Mouse (Mus musculus) lung, postnatal 0 days (tissue): Measurements from ENCODE around the gene Polr2e. TPM values are rescaled to one million over a fixed set of nuclear protein-coding genes. Genes with fewer than 3 reads are reported as not detected.

ENCODE experiments used
- ATAC-seq: fragments of 200-750 bp; cut with Nextera tagmentation; 2 replicates; pipeline ENCODE4 v1.8.0; 2017; ENCODE audit warnings: moderate library complexity
- DNase-seq: peaks from one replicate; pipeline ENCODE4 v3.0.0-alpha.2; 2016; ENCODE audit warnings: low spot score
- H3K27ac ChIP-seq: fragments of 300-500 bp; sonication (generic); 2 replicates; pipeline ENCODE4 v1.5.1; 2014; ENCODE audit warnings: antibody characterized with exemption, mild to moderate bottlenecking, low read length, mixed read lengths
- H3K27me3 ChIP-seq: fragments of 300-500 bp; sonication (generic); replicated peaks from 2 replicates; pipeline ENCODE4 v1.6.1; 2014; ENCODE audit warnings: low read length, mixed read lengths; ENCODE audit not compliant: insufficient read depth
- H3K36me3 ChIP-seq: fragments of 300-500 bp; sonication (generic); 2 replicates; pipeline ENCODE4 v1.6.1; 2014; ENCODE audit warnings: low read length, mixed read lengths; ENCODE audit not compliant: insufficient read depth
- H3K4me1 ChIP-seq: fragments of 300-500 bp; sonication (generic); 2 replicates; pipeline ENCODE4 v1.6.1; 2014; ENCODE audit warnings: antibody characterized with exemption, low read depth, low read length, mixed read lengths; ENCODE audit not compliant: insufficient read depth
- H3K4me2 ChIP-seq: fragments of 300-500 bp; sonication (generic); replicated peaks from 2 replicates; pipeline ENCODE4 v1.6.1; 2014; ENCODE audit warnings: low read depth, mild to moderate bottlenecking, low read length, moderate library complexity, mixed read lengths
- H3K4me3 ChIP-seq: fragments of 300-500 bp; sonication (generic); 2 replicates; pipeline ENCODE4 v1.5.1; 2014; ENCODE audit warnings: low read depth, low read length
- H3K9ac ChIP-seq: fragments of 300-500 bp; sonication (generic); replicated peaks from 2 replicates; pipeline ENCODE4 v1.6.1; 2014; ENCODE audit warnings: low read depth, mild to moderate bottlenecking
- H3K9me3 ChIP-seq: fragments of 300-500 bp; sonication (generic); 2 replicates; pipeline ENCODE4 v1.6.1; 2016; ENCODE audit warnings: low read length, mixed read lengths
- CTCF ChIP-seq: IDR thresholded peaks from 2 replicates; pipeline ENCODE4 v1.5.1; 2016; ENCODE audit warnings: antibody characterized with exemption, mild to moderate bottlenecking
- EP300 ChIP-seq: IDR thresholded peaks from 2 replicates; pipeline ENCODE4 v1.6.1; 2016; ENCODE audit warnings: antibody characterized with exemption, mild to moderate bottlenecking, control low read depth
- WGBS: fragments of 180-500 bp; shearing (Covaris S2); extraction: QIAGEN DNeasy Blood & Tissue Kit; methylation state at CpG from one replicate; pipeline ENCODE4 v1.1.7; 2014; 5-methylcytosine and 5-hydroxymethylcytosine counted together
- polyA plus RNA-seq: library from polyadenylated mRNA; unstranded; fragments of >200 nt; fragmentation: Nextera tagmentation; extraction: Ambion mirVana; gene quantifications from 2 replicates; pipeline ENCODE4 v1.2.1, GENCODE M21; 2015

Gene Polr2e
- polyA plus RNA-seq, 1 experiment from 2014 or later: 202 TPM

- TF ChIP-seq CTCF (peak; percentile 40; the same call in 1 of the 2 replicates), EP300 (no peak)
- Histone ChIP-seq H3K4me1 (no peaks in the 10 kb centered on the region), H3K27me3 (no peaks in the 10 kb centered on the region), H3K27ac (no peak overlapping the region), H3K9me3 (no peaks in the 10 kb centered on the region), H3K4me2 (no peak overlapping the region), H3K4me3 (no peak overlapping the region), H3K36me3 (peaks cover 29% of the 10 kb centered on the region), H3K9ac (no peak overlapping the region)
- ATAC-seq (0 out of 2 replicates have a peak, but pooled peaks have one; percentile 14), DNase-seq (no peak)
- 72% methylated on average over 23 of the region's 23 CpGs for WGBS
Measured at GRCm38 (mm10) chr10:80063877-80064650, 24.5 kb upstream of the Polr2e start.

GRCm38 (mm10) chr10:80063104-80063503 lies 23.5 kb upstream of the Polr2e start:
- Histone ChIP-seq H3K4me2 (no peak overlapping the region), H3K4me1 (no peaks in the 10 kb centered on the region), H3K27ac (no peak overlapping the region), H3K36me3 (peaks cover 30% of the 10 kb centered on the region), H3K9me3 (no peaks in the 10 kb centered on the region), H3K9ac (no peak overlapping the region), H3K4me3 (no peak overlapping the region), H3K27me3 (no peaks in the 10 kb centered on the region)
- TF ChIP-seq EP300 (no peak), CTCF (no peak)
- DNase-seq (no peak), ATAC-seq (no peak)
- WGBS: 94% methylated on average over 5 of the region's 5 CpGs

GRCm38 (mm10) chr10:80057683-80058326 lies 18.2 kb upstream of the Polr2e start:
- no peak overlapping the region for H3K9ac ChIP-seq
- TF ChIP-seq CTCF: no peak
- no peak for TF ChIP-seq EP300
- no peak for ATAC-seq
- H3K27me3 ChIP-seq: no peaks in the 10 kb centered on the region
- no peak for DNase-seq
- WGBS: 71% methylated on average over 30 of the region's 30 CpGs
- H3K4me3 ChIP-seq: no peak overlapping the region
- no peaks in the 10 kb centered on the region for H3K9me3 ChIP-seq
- H3K27ac ChIP-seq: no peak overlapping the region
- no peak overlapping the region for H3K4me2 ChIP-seq
- H3K36me3 ChIP-seq: peaks cover 37% of the 10 kb centered on the region
- peaks cover 4% of the 10 kb centered on the region; the same call in 1 of the 2 replicates for H3K4me1 ChIP-seq

GRCm38 (mm10) chr10:80056976-80057682 lies 17.5 kb upstream of the Polr2e start:
- Histone ChIP-seq H3K27ac (no peak overlapping the region), H3K4me3 (no peak overlapping the region), H3K36me3 (peaks cover 34% of the 10 kb centered on the region), H3K27me3 (no peaks in the 10 kb centered on the region), H3K4me2 (no peak overlapping the region), H3K4me1 (peaks cover 10% of the 10 kb centered on the region), H3K9me3 (no peaks in the 10 kb centered on the region), H3K9ac (no peak overlapping the region)
- DNase-seq (no peak), ATAC-seq (no peak)
- TF ChIP-seq EP300 (no peak), CTCF (no peak)
- 91% methylated on average over 27 of the region's 27 CpGs for WGBS

GRCm38 (mm10) chr10:80056506-80056905 lies 16.9 kb upstream of the Polr2e start:
- Histone ChIP-seq H3K27ac (no peak overlapping the region), H3K9ac (no peak overlapping the region), H3K36me3 (peaks cover 28% of the 10 kb centered on the region), H3K9me3 (no peaks in the 10 kb centered on the region), H3K27me3 (no peaks in the 10 kb centered on the region), H3K4me1 (peaks cover 14% of the 10 kb centered on the region), H3K4me3 (no peak overlapping the region), H3K4me2 (no peak overlapping the region)
- ATAC-seq: no peak
- DNase-seq: no peak
- WGBS: 86% methylated on average over 4 of the region's 4 CpGs
- no peak for TF ChIP-seq CTCF

- no peak overlapping the region for H3K9ac ChIP-seq
- TF ChIP-seq EP300: no peak
- ATAC-seq: no peak
- H3K4me2 ChIP-seq: peak overlapping the region; percentile 81; the same call in 1 of the 2 replicates
- no peaks in the 10 kb centered on the region for H3K9me3 ChIP-seq
- no peaks in the 10 kb centered on the region for H3K27me3 ChIP-seq
- H3K36me3 ChIP-seq: peaks cover 23% of the 10 kb centered on the region; the same call in 1 of the 2 replicates
- no peak for DNase-seq
- 57% methylated on average over 8 of the region's 10 CpGs for WGBS
- H3K4me1 ChIP-seq: peaks cover 20% of the 10 kb centered on the region
- H3K4me3 ChIP-seq: no peak overlapping the region
- H3K27ac ChIP-seq: no peak overlapping the region
Measured at GRCm38 (mm10) chr10:80055891-80056290, 16.3 kb upstream of the Polr2e start.
